Mouse (Mus musculus) thymus, adult 2 months (tissue): Measurements from ENCODE around the gene Sim2.

Experiments
- CTCF ChIP-seq: fragments of 200-500 bp; IDR thresholded peaks from 2 replicates; pipeline ENCODE4 v1.5.1; 2012; ENCODE audit warnings: mild to moderate bottlenecking, control low read depth, low read length, moderate library complexity, borderline replicate concordance; ENCODE audit not compliant: control insufficient read depth, poor library complexity, insufficient read depth; ENCODE audit errors: extremely low read depth
- POLR2A ChIP-seq: fragments of 200-500 bp; IDR thresholded peaks from 2 replicates; pipeline ENCODE4 v1.6.1; 2012; ENCODE audit warnings: mild to moderate bottlenecking, low read length, control low read depth, moderate library complexity; ENCODE audit not compliant: control insufficient read depth, poor library complexity, insufficient read depth; ENCODE audit errors: extremely low read depth

GRCm38 (mm10) chr16:94163051-94163450, 78.3 kb downstream of the Sim2 start:
- no peak for TF ChIP-seq POLR2A
- no peak for TF ChIP-seq CTCF
